Mouse (Mus musculus) stomach, postnatal 0 days (tissue): Measurements from ENCODE around the gene Cmtm6.

Experiments used
- CTCF ChIP-seq: IDR thresholded peaks from 2 replicates; pipeline ENCODE4 v1.5.1; 2016; ENCODE audit warnings: antibody characterized with exemption, low read depth, mild to moderate bottlenecking, moderate library complexity
- EP300 ChIP-seq: optimal IDR thresholded peaks from 2 replicates; pipeline ENCODE3; 2016; ENCODE audit warnings: antibody characterized with exemption

DNA sequence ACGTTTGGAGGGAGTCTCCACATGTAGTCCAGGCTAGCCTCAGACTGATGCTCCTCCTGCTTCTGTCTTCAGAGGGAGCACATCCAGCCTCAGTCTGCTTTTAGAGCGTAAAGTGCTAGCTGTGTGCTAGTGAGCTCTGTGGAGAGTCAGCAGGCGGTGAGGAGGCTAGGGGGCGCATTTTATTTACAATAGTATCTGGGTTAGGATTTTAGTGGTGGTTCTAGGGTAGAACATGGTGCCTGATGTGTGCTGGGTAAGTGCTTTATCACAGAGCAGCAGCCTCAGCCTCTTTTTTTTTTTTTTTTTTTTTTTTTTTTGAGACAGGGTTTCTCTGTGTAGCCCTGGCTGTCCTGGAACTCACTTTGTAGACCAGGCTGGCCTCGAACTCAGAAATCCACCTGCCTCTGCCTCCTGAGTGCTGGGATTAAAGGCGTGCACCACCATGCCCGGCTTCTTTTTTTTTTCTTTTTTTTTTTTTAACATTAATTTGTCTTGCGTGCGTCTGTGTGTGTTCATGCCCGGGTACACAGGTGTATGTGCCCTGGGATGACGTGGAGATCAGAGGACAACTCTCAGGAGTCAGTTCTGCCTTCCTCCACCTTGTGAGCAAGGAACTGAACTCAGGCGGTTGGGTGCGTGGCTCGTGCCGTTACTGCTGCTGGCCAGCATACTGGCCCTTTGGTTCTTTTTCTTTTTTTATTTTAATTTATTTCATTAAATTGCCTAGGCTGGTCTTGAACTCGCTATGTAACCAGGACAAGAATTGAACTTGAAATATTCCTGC lies 30.8 kb upstream of the Cmtm6 start:
- TF ChIP-seq EP300, result no peak
- TF ChIP-seq CTCF, result no peak
